26 mouse cellular contexts compared by ENCODE assay signal in the genomic region with DNA sequence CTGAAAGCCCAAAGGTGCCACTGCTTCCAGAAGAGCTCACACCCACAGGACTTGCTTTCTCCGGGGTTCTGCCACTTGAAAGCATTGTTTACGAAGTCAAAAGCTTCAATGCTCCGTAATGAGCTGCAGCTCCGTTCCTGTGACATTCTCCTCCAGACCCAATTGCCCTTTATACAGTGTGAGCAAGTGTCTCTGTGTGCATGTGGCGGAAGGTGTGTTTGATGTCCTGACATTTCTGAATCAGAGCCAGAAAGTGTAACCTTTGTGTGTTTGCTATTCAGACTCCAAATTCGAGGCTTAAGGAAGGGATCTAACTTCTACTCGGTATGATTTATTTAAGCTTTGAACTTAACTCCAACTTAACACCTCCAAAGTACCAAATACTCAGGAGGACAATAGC.
"Had no signal": no experiment of that assay in that cellular context is flagged by ENCODE, and none has a peak within 500 bp of the region (broad histone marks: within the 10 kb centered on the region; RNA-seq: fewer than 3 reads in every experiment).

No protein-coding gene starts in this region.

- H3K4me2 ChIP-seq: heart, embryonic 11.5 days; heart, embryonic 13.5 days; heart, embryonic 15.5 days; hindbrain, embryonic 13.5 days; hindbrain, embryonic 15.5 days; kidney, embryonic 15.5 days; limb, embryonic 13.5 days; limb, embryonic 15.5 days; liver, embryonic 13.5 days had no signal

- H3K27me3 ChIP-seq: heart, embryonic 13.5 days; heart, embryonic 15.5 days; hindbrain, embryonic 13.5 days; hindbrain, embryonic 15.5 days; kidney, embryonic 15.5 days; limb, embryonic 15.5 days; liver, embryonic 13.5 days had no signal

- ATAC-seq: hindbrain, postnatal 0 days; intestine, embryonic 16.5 days had no signal

- H3K9me3 ChIP-seq: heart, embryonic 13.5 days; heart, embryonic 15.5 days; hindbrain, embryonic 13.5 days; hindbrain, embryonic 15.5 days; kidney, embryonic 15.5 days; limb, embryonic 13.5 days; limb, embryonic 15.5 days; liver, embryonic 13.5 days had no signal

- DNase-seq: gastrocnemius, postnatal 14 days; gastrocnemius, postnatal 36 days; heart, adult 11 months; heart, adult 2 months; heart, postnatal 14 days; heart, postnatal 36 days; kidney, adult 11 months; kidney, adult 2 months; kidney, adult 9 months; kidney, postnatal 14 days; kidney, postnatal 36 days; layer of hippocampus, adult 9-11 months; layer of hippocampus, postnatal 36 days; left cerebral cortex, postnatal 4 days; liver, embryonic 13.5 days had no signal

- H3K9ac ChIP-seq: heart, embryonic 13.5 days; heart, embryonic 15.5 days; hindbrain, embryonic 13.5 days; hindbrain, embryonic 15.5 days; kidney, embryonic 15.5 days; limb, embryonic 13.5 days; limb, embryonic 15.5 days; liver, embryonic 13.5 days had no signal

- H3K36me3 ChIP-seq: heart, embryonic 13.5 days; heart, embryonic 15.5 days; hindbrain, embryonic 15.5 days; kidney, embryonic 15.5 days; limb, embryonic 13.5 days; limb, embryonic 15.5 days; liver, embryonic 13.5 days had no signal

- H3K27ac ChIP-seq: heart, adult 2 months; heart, embryonic 13.5 days; heart, embryonic 15.5 days; hindbrain, embryonic 13.5 days; hindbrain, embryonic 15.5 days; hindbrain, postnatal 0 days; kidney, embryonic 15.5 days; kidney, postnatal 0 days; limb, embryonic 13.5 days; limb, embryonic 15.5 days; liver, embryonic 13.5 days had no signal

- H3K4me1 ChIP-seq: heart, embryonic 15.5 days; hindbrain, embryonic 13.5 days; hindbrain, embryonic 15.5 days; kidney, embryonic 15.5 days; limb, embryonic 13.5 days; limb, embryonic 15.5 days; liver, embryonic 13.5 days had no signal

- H3K4me3 ChIP-seq: heart, adult 2 months; heart, embryonic 13.5 days; heart, embryonic 15.5 days; hindbrain, embryonic 13.5 days; hindbrain, embryonic 15.5 days; kidney, embryonic 15.5 days; limb, embryonic 13.5 days; limb, embryonic 15.5 days; liver, embryonic 13.5 days had no signal
